Mouse (Mus musculus): ENCODE results near the gene Ubqln2.
A peak's percentile ranks its signal among the peaks of the same experiment; 100 is the strongest.

Gene Ubqln2

GRCm38 (mm10) chrX:153497688-153498516, at the start of gene Ubqln2:
TSS of gene Ubqln2 (plus strand) at chrX:153498227.
- DNase-seq (ENCODE audit: low read depth in 1 of 2, low spot score in 2 of 2), result peak; percentile 14 to 36

GRCm38 (mm10) chrX:153451946-153452345, 46.1 kb upstream of the Ubqln2 start:
- no peak for DNase-seq (ENCODE audit: low read depth in 1 of 2, low spot score in 2 of 2)

- no peak for DNase-seq (ENCODE audit: low read depth in 1 of 2, low spot score in 2 of 2)
Measured at GRCm38 (mm10) chrX:153476760-153477248, 21.2 kb upstream of the Ubqln2 start.

GRCm38 (mm10) chrX:153492326-153492725, 5.7 kb upstream of the Ubqln2 start:
- no peak for DNase-seq (ENCODE audit: low read depth in 1 of 2, low spot score in 2 of 2)

- no peak for DNase-seq (ENCODE audit: low read depth in 1 of 2, low spot score in 2 of 2)
Measured at GRCm38 (mm10) chrX:153498665-153499293, 752 bp downstream of the Ubqln2 start.

- DNase-seq (ENCODE audit: low read depth in 1 of 2, low spot score in 2 of 2), result peak in 1 of 2 experiments; percentile 1
Measured at GRCm38 (mm10) chrX:153499294-153500046, 1.4 kb downstream of the Ubqln2 start.

GRCm38 (mm10) chrX:153500047-153500345, 2.0 kb downstream of the Ubqln2 start:
- DNase-seq (ENCODE audit: low read depth in 1 of 2, low spot score in 2 of 2), result no peak

- peak in 1 of 2 experiments; percentile 3 for DNase-seq (ENCODE audit: low read depth in 1 of 2, low spot score in 2 of 2)
Measured at GRCm38 (mm10) chrX:153505954-153506353, 7.9 kb downstream of the Ubqln2 start.

GRCm38 (mm10) chrX:153515491-153515890, 17.5 kb downstream of the Ubqln2 start:
- DNase-seq (ENCODE audit: low read depth in 1 of 2, low spot score in 2 of 2), result no peak

- no peak for DNase-seq (ENCODE audit: low read depth in 1 of 2, low spot score in 2 of 2)
Measured at GRCm38 (mm10) chrX:153528399-153528798, 30.4 kb downstream of the Ubqln2 start.
